Mouse (Mus musculus) thymus, adult 2 months (tissue): ENCODE measurements around the gene Tmie. TPM values are rescaled to one million over a fixed set of nuclear protein-coding genes. Genes with fewer than 3 reads are reported as not detected.
A peak's percentile ranks its signal among the peaks of the same experiment; 100 is the strongest.

Experiments
- DNase-seq: peaks from one replicate; pipeline ENCODE4 v3.0.0; 2021
- H3K27ac ChIP-seq: fragments of 200-500 bp; 2 replicates; pipeline ENCODE4 v1.5.1; 2012; ENCODE audit warnings: low read length, control low read depth; ENCODE audit not compliant: control insufficient read depth, insufficient read depth
- H3K27me3 ChIP-seq: fragments of 200-500 bp; 2 replicates; pipeline ENCODE4 v1.6.1; 2012; ENCODE audit warnings: mild to moderate bottlenecking, low read length, moderate library complexity, mixed read lengths; ENCODE audit not compliant: control insufficient read depth, insufficient read depth
- H3K36me3 ChIP-seq: fragments of 200-500 bp; 2 replicates; pipeline ENCODE4 v1.6.1; 2012; ENCODE audit warnings: mild to moderate bottlenecking, low read length, moderate library complexity; ENCODE audit not compliant: control insufficient read depth, insufficient read depth
- H3K4me1 ChIP-seq: fragments of 200-500 bp; replicated peaks from 2 replicates; pipeline ENCODE4 v1.6.1; 2012; ENCODE audit warnings: low read length; ENCODE audit not compliant: control insufficient read depth, insufficient read depth
- H3K4me3 ChIP-seq: fragments of 200-500 bp; 2 replicates; pipeline ENCODE4 v1.5.1; 2012; ENCODE audit warnings: mild to moderate bottlenecking, low read length, control low read depth, moderate library complexity; ENCODE audit not compliant: control insufficient read depth, insufficient read depth
- CTCF ChIP-seq: fragments of 200-500 bp; IDR thresholded peaks from 2 replicates; pipeline ENCODE4 v1.5.1; 2012; ENCODE audit warnings: mild to moderate bottlenecking, control low read depth, low read length, moderate library complexity, borderline replicate concordance; ENCODE audit not compliant: control insufficient read depth, poor library complexity, insufficient read depth; ENCODE audit errors: extremely low read depth
- POLR2A ChIP-seq: fragments of 200-500 bp; IDR thresholded peaks from 2 replicates; pipeline ENCODE4 v1.6.1; 2012; ENCODE audit warnings: mild to moderate bottlenecking, low read length, control low read depth, moderate library complexity; ENCODE audit not compliant: control insufficient read depth, poor library complexity, insufficient read depth; ENCODE audit errors: extremely low read depth
- WGBS: fragments of 180-500 bp; shearing (Covaris S2); methylation state at CpG from one replicate; pipeline ENCODE4 v1.1.7; 2018; 5-methylcytosine and 5-hydroxymethylcytosine counted together
- polyA plus RNA-seq: library from polyadenylated mRNA; depleted of rRNA; stranded (reverse); fragments of >200 nt; gene quantifications from 2 replicates; pipeline ENCODE4 v1.2.3, GENCODE M21; 2012

Tmie gene
- polyA plus RNA-seq, 1 experiment, result 12.3 TPM

DNA sequence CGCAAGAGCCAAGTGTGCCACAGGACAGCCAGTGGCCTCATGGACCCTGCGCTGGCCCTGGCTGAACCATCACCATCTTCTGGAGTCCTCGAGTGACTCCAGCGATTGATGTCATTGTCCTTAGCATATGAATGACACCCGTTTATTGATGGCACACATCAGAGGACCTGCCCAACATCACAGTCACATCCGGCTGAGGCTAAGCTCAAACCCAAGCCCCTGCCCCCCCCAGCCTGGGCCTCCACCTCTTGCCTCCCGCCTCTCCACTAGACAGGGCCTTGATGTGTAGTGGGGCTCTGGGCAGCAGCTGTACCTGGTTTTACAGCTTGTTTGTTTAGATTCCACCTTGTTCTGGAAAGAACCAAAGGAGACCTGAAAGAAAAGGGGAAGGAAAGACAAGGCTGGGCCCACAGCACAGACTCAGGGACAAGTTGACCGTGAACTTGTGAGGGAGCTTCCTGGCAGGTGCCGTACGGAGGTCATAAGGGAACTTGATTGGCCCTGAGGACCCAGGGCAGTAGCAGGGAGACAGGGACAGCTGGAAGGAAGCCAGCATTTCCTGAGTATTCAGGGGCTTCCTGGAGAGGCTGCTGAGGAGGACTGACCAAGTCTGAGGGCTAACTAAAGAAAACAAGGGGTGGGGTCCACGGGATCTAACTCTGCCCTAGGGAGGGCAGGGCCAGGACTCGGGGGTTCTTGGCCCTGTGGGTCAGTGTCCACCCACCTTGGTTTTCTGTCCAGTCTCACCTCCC, 11.3 kb upstream of the Tmie start:
- Histone ChIP-seq H3K4me1 (peaks cover 87% of the 10 kb centered on the region), H3K27ac (no peak overlapping the region), H3K4me3 (no peak overlapping the region), H3K27me3 (no peaks in the 10 kb centered on the region), H3K36me3 (peaks cover 22% of the 10 kb centered on the region)
- DNase-seq, result no peak
- 53% methylated on average over 12 of the region's 12 CpGs for WGBS
- TF ChIP-seq POLR2A, result no peak
- TF ChIP-seq CTCF, result no peak

DNA sequence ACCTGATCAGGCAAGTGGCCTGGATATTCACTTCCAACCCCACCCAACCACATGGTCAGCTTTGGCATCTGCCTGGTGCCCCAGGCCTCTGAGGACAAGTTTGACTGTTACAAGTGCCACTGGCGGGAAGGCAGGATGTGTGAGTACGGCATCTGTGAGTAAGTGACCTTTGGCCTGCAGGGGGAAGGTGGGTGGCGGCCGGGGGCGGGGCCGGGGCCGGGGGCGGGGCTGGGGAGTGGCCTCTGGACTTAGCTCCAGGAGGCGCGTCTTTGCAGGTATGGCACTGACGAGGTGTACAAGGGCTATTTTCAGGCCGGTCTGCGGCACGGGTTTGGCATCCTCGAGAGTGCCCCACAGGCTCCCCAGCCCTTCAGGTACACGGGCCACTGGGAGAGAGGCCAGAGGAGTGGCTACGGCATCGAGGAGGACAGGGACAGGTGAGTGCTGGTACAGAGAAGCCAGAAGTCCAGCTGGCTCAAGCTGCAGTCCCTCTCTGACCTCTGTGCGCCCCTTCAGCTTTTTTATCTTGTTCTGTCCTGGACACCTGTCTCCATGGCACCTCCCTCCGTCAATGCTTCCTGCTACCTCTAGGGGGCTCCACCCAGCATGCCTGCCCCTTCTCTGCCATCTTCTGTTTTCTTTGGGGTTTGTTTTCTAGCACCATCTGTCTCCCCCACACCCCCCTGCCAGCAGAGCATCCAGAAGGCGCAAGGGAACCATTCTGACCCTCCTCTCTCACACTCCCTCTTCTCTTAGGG, 10.3 kb upstream of the Tmie start:
- Histone ChIP-seq H3K4me1 (peaks cover 87% of the 10 kb centered on the region), H3K36me3 (peaks cover 25% of the 10 kb centered on the region), H3K4me3 (no peak overlapping the region), H3K27me3 (no peaks in the 10 kb centered on the region), H3K27ac (no peak overlapping the region)
- WGBS, result 86% methylated on average over 21 of the region's 21 CpGs
- TF ChIP-seq CTCF (peak; percentile 17; the same call in 1 of the 2 replicates), POLR2A (no peak)
- peak; percentile 3 for DNase-seq

DNA sequence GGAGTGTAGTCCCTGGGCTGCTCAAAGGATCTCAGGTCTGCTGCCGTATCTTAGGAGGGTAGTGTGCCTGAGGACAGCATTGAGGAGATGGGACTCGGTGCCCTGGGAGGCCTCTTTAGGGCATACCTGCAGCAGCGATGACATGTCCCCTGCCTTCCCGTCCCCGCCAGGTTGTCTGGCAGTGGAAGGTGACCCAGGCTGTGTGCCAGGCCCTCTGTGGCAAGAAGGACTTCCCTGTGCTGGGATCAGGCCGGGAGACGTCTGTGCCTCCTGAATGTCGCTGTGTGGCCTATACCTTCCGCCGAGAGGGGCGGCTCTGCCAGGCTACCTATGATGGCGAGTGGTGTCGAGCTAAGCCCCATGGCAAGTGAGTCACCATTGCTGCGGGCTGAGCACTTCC, 9.0 kb upstream of the Tmie start:
- H3K4me3 ChIP-seq, result no peak overlapping the region
- no peak for DNase-seq
- peaks cover 84% of the 10 kb centered on the region for H3K4me1 ChIP-seq
- no peak for TF ChIP-seq POLR2A
- no peak for TF ChIP-seq CTCF
- WGBS, result 97% methylated on average over 14 of the region's 14 CpGs
- peak overlapping the region; percentile 56; the same call in 1 of the 2 replicates for H3K27ac ChIP-seq
- H3K27me3 ChIP-seq, result no peaks in the 10 kb centered on the region
- peaks cover 25% of the 10 kb centered on the region for H3K36me3 ChIP-seq

DNA sequence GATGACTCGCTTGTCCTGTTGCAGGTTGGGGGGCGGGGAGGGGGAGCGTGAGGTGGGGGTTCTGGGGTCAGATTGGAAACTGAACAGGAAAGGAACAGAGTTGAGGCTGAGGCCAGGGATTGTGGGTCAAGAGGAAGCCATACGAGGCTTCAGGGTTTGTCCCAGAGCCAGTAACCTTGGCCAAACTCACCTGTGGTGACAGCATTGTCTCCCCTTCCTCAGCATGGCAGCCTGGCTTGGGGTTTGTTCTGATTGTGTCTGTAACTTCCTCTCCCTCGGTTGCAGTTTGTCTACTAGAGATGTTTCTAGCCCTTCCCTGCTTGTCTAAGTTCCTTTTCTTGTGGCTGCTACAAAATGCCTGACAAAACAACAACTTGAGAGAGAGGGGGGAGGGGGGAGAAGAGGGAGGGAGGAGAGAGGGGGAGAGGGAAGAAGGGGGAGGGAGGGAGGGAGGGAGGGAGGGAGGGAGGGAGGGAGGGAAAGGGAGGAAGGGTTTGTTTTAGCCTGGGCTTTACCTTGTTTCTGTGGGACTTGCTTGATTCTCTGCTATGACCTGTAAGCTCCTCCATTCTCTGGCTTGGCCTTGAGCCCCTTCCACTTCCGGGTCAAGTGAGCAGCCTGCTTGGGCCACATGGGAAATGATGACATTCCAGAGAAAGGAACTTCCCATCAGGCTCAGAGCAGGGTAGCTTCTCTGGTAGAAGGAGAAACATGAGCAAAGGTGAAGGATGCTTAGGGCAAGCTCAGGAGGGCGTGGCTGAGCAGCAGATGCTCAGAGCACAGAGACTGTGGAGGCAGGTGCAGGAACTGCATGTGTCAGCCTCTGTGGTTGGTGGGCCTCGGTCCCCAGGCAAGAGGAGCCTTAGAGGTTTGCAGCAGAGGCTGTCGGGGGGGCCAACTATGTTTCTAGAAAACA, 7.7 kb upstream of the Tmie start:
- H3K4me1 ChIP-seq, result peaks cover 75% of the 10 kb centered on the region
- WGBS, result 33% methylated on average over 9 of the region's 9 CpGs
- no peak overlapping the region for H3K4me3 ChIP-seq
- H3K27ac ChIP-seq, result peak overlapping the region; percentile 94
- peaks cover 25% of the 10 kb centered on the region for H3K36me3 ChIP-seq
- no peaks in the 10 kb centered on the region for H3K27me3 ChIP-seq
- DNase-seq, result peak; percentile 74
- TF ChIP-seq CTCF (peak; percentile 47; the same call in 1 of the 2 replicates), POLR2A (no peak)

DNA sequence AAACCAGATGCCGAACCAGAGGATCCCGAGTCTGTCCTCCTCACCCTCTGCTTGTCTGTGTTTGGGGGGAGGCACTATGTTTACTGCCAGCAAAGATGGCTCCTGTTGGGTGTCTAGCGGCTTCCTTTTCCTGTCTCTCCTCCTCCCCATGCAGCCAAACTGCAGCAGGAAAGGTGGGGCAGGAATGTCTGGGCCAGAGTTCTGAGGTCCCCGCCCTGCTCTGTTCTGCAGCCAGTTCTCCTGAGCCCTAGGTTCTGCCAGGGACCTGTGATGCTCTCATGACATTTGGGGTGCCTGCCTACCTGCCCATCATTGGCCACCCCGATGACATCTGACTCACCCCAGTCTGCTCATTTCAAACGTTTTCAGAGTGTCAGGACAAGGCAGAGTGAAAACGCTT, 2.0 kb upstream of the Tmie start:
- DNase-seq, result peak; percentile 25
- WGBS, result 82% methylated on average over 7 of the region's 7 CpGs
- peak overlapping the region; percentile 12; the same call in 1 of the 2 replicates for H3K27ac ChIP-seq
- peaks cover 72% of the 10 kb centered on the region for H3K4me1 ChIP-seq
- no peaks in the 10 kb centered on the region for H3K27me3 ChIP-seq
- no peak overlapping the region for H3K4me3 ChIP-seq
- H3K36me3 ChIP-seq, result 0 out of 2 replicates have a peak, but pooled peaks cover 5% of the 10 kb centered on the region
- no peak for TF ChIP-seq CTCF
- TF ChIP-seq POLR2A, result no peak

DNA sequence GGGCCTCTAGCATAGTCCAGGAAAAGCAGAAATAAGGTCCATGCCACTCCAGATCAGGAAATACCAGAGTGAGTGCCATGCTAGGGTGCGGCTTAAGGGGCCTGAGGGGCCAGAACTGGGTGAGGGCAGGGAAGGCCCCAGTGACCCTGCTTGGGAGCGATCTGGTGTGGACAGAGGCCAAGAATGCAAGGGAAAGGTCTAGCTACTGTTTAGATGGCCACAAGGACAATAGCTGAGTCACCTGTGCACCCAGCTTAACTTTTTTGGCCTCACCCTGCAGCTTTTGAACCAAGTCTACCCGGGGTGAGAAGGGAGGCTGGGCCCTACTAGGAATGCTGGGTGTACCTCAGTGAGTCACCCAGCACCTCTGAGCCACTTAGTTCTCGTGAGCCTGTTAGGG, 859 bp upstream of the Tmie start:
- no peaks in the 10 kb centered on the region for H3K36me3 ChIP-seq
- H3K4me1 ChIP-seq, result peaks cover 60% of the 10 kb centered on the region
- DNase-seq, result no peak
- no peak for TF ChIP-seq CTCF
- TF ChIP-seq POLR2A, result no peak
- no peaks in the 10 kb centered on the region for H3K27me3 ChIP-seq
- 82% methylated on average over 4 of the region's 4 CpGs for WGBS
- peak overlapping the region; percentile 61 for H3K4me3 ChIP-seq
- H3K27ac ChIP-seq, result peak overlapping the region; percentile 31
